11 mouse cellular contexts compared by ENCODE assay signal in the genomic region with DNA sequence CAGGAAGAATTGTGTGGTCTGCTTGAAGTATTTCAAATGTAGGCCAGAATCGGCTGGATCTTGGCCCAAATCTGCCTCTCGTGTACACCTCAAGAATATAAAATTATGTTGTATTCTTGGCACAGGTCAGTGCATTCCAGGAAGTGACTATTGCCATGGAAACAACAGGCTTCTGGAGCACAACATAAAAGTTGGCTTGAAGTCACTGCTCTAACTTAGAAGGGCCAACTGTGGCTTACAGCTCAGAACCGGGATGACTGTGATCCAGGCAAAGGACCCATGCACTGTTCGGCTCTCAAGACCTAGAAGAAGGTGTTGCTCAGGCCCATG. TPM values are rescaled to one million over a fixed set of nuclear protein-coding genes. Genes with fewer than 3 reads are reported as not detected.
DNase-seq lines count a peak whose midpoint lies in the region; ATAC-seq lines count a peak whose summit lies in the region.
"Had no signal": no experiment of that assay in that cellular context is flagged by ENCODE, and none has a peak within 500 bp of the region (broad histone marks: within the 10 kb centered on the region; RNA-seq: fewer than 3 reads in every experiment).

No protein-coding gene starts in this region.

- no peaks in the 10 kb centered on the region for H3K9me3 ChIP-seq in kidney, embryonic 15.5 days (replicated peaks)
- H3K9me3 ChIP-seq in forebrain, embryonic 11.5 days (ENCODE audit: control insufficient read depth, low read length) = no peaks in the 10 kb centered on the region

- no peak overlapping the region for H3K4me3 ChIP-seq in kidney, embryonic 15.5 days (replicated peaks)
- H3K4me3 ChIP-seq in forebrain, embryonic 11.5 days (ENCODE audit: low read depth, low read length) = no peak overlapping the region

- H3K4me1 ChIP-seq in kidney, embryonic 15.5 days = peaks cover 25% of the 10 kb centered on the region
- no peaks in the 10 kb centered on the region; the same call in 1 of the 2 replicates for H3K4me1 ChIP-seq in forebrain, embryonic 11.5 days (replicated peaks; ENCODE audit: control insufficient read depth, insufficient read depth, low read length)

- H3K27me3 ChIP-seq in kidney, embryonic 15.5 days = no peaks in the 10 kb centered on the region
- H3K27me3 ChIP-seq in forebrain, embryonic 11.5 days (ENCODE audit: control insufficient read depth, insufficient read depth, low read length) = no peaks in the 10 kb centered on the region

- ATAC-seq in kidney, embryonic 15.5 days (replicated peaks; ENCODE audit: low FRiP score) = 0 out of 2 replicates have a peak, but pooled peaks have one; percentile 43
- no peak for ATAC-seq in forebrain, embryonic 11.5 days (replicated peaks; ENCODE audit: low FRiP score)
- ATAC-seq: forebrain, embryonic 16.5 days had no signal

- H3K9ac ChIP-seq in kidney, embryonic 15.5 days = no peak overlapping the region
- no peak overlapping the region for H3K9ac ChIP-seq in forebrain, embryonic 11.5 days (ENCODE audit: low read length)

- peak; percentile 23 for DNase-seq in adrenal gland, postnatal 10 days
- no peak for DNase-seq in adrenal gland, adult 8-10 months
- peak; percentile 26 for DNase-seq in left cerebral cortex, postnatal 4 days
- DNase-seq in left cerebral cortex, adult 8-10 months (ENCODE audit: low spot score in 2 of 2) = no peak
- peak; percentile 56 for DNase-seq in Muller cell, postnatal 12 days (ENCODE audit: inconsistent ontology term)
- DNase-seq in forebrain, embryonic 11.5 days (ENCODE audit: low spot score) = no peak
- DNase-seq in left cerebral cortex, postnatal 36 days (ENCODE audit: low spot score in 2 of 2) = no peak

- H3K4me2 ChIP-seq in kidney, embryonic 15.5 days = no peak overlapping the region
- no peak overlapping the region for H3K4me2 ChIP-seq in forebrain, embryonic 11.5 days (ENCODE audit: low read depth, low read length, severe bottlenecking)

- peak overlapping the region; percentile 52 for H3K27ac ChIP-seq in kidney, embryonic 15.5 days
- H3K27ac ChIP-seq in forebrain, embryonic 11.5 days (ENCODE audit: low read depth, low read length) = no peak overlapping the region

- 58% methylated on average over 4 of the region's 4 CpGs for WGBS in kidney, embryonic 15.5 days
- WGBS in forebrain, embryonic 11.5 days = 89% methylated on average over 4 of the region's 4 CpGs

- intact Hi-C loops in left cerebral cortex, postnatal 4 days (cut with DNase I) = no loop called here
- intact Hi-C loops in left cerebral cortex, postnatal 36 days (cut with DNase I) = no loop called here

- peaks cover 52% of the 10 kb centered on the region for H3K36me3 ChIP-seq in kidney, embryonic 15.5 days
- H3K36me3 ChIP-seq in forebrain, embryonic 11.5 days (ENCODE audit: control insufficient read depth, insufficient read depth, low read length) = peaks cover 24% of the 10 kb centered on the region

RNA-seq across cellular contexts. Expression of gene Rpl26, which starts 5.0 kb away (rescaled TPM):
- total RNA-seq in adrenal gland, postnatal 10 days (2021) = 1,000 to 10,000 TPM; 1,288 to 1,295 TPM
- 1,000 to 10,000 TPM; 1,214 to 1,402 (median 1,307) TPM for total RNA-seq in adrenal gland, adult 8-10 months (2022)
- total RNA-seq in left cerebral cortex, postnatal 4 days (2021) = 100 to 1,000 TPM; 866 to 875 TPM
- total RNA-seq in left cerebral cortex, adult 8-10 months (2022) = 100 to 1,000 TPM; 920 to 943 (median 931) TPM
- polyA plus RNA-seq in kidney, embryonic 15.5 days (2015; fragmentation: Nextera tagmentation; extraction: Ambion mirVana) = 1,042 and 1,119 TPM in 2 replicates
- polyA plus RNA-seq in forebrain, embryonic 11.5 days (2014; fragmentation: Nextera tagmentation; extraction: Ambion mirVana) = 825 and 852 TPM in 2 replicates
- total RNA-seq in left cerebral cortex, postnatal 36 days (2021) = 100 to 1,000 TPM; 695 to 749 TPM

RNA-seq across cellular contexts. Expression of gene Rnf222, which starts 18.1 kb away (rescaled TPM):
- under 1 TPM; 0.09 to 0.12 TPM for total RNA-seq in adrenal gland, postnatal 10 days (2021)
- total RNA-seq in adrenal gland, adult 8-10 months (2022) = under 1 TPM in 3 of 4 experiments, not detected in 1; 0.08 to 0.21 (median 0.09) TPM
- not detected for total RNA-seq in left cerebral cortex, postnatal 4 days (2021)
- total RNA-seq in left cerebral cortex, adult 8-10 months (2022) = under 1 TPM in 1 of 4 experiments, not detected in 3; 0.17 TPM
- 0.18 and 0.27 TPM in 2 replicates for polyA plus RNA-seq in kidney, embryonic 15.5 days (2015; fragmentation: Nextera tagmentation; extraction: Ambion mirVana)
- polyA plus RNA-seq in forebrain, embryonic 11.5 days (2014; fragmentation: Nextera tagmentation; extraction: Ambion mirVana) = not detected in 2 replicates
- not detected for total RNA-seq in left cerebral cortex, postnatal 36 days (2021)
- polyA plus RNA-seq: forebrain, embryonic 16.5 days; urinary bladder, adult 2 months had no signal

RNA-seq across cellular contexts. Expression of gene Odf4, which starts 20.5 kb away (rescaled TPM):
- total RNA-seq in adrenal gland, postnatal 10 days (2021) = under 1 TPM; 0.27 to 0.60 TPM
- total RNA-seq in adrenal gland, adult 8-10 months (2022) = 1 to 10 TPM in 1 of 4 experiments, under 1 TPM in 2, not detected in 1; 0.35 to 1.7 (median 0.78) TPM
- 1 to 10 TPM in 1 of 2 experiments, under 1 TPM in 1; 0.72 to 1.7 TPM for total RNA-seq in left cerebral cortex, postnatal 4 days (2021)
- 1 to 10 TPM; 1.1 to 2.2 (median 1.7) TPM for total RNA-seq in left cerebral cortex, adult 8-10 months (2022)
- polyA plus RNA-seq in kidney, embryonic 15.5 days (2015; fragmentation: Nextera tagmentation; extraction: Ambion mirVana) = not detected in 2 replicates
- polyA plus RNA-seq in forebrain, embryonic 11.5 days (2014; fragmentation: Nextera tagmentation; extraction: Ambion mirVana) = not detected in 2 replicates
- total RNA-seq in left cerebral cortex, postnatal 36 days (2021) = under 1 TPM; 0.47 to 0.70 TPM
- total RNA-seq: liver, adult 2 months had no signal
- polyA plus RNA-seq: liver, adult 2 months; urinary bladder, adult 2 months had no signal

RNA-seq across cellular contexts. Expression of gene Ndel1, which starts 34.8 kb away (rescaled TPM):
- total RNA-seq in adrenal gland, postnatal 10 days (2021) = 10 to 100 TPM; 57.2 to 72.8 TPM
- 10 to 100 TPM; 59.5 to 79.4 (median 68.0) TPM for total RNA-seq in adrenal gland, adult 8-10 months (2022)
- 10 to 100 TPM; 75.9 to 81.6 TPM for total RNA-seq in left cerebral cortex, postnatal 4 days (2021)
- total RNA-seq in left cerebral cortex, adult 8-10 months (2022) = 100 to 1,000 TPM in 3 of 4 experiments, 10 to 100 TPM in 1; 95.2 to 113 (median 110) TPM
- 87.3 and 87.5 TPM in 2 replicates for polyA plus RNA-seq in kidney, embryonic 15.5 days (2015; fragmentation: Nextera tagmentation; extraction: Ambion mirVana)
- polyA plus RNA-seq in forebrain, embryonic 11.5 days (2014; fragmentation: Nextera tagmentation; extraction: Ambion mirVana) = 46.9 and 51.2 TPM in 2 replicates
- 100 to 1,000 TPM; 104 to 106 TPM for total RNA-seq in left cerebral cortex, postnatal 36 days (2021)

RNA-seq across cellular contexts. Expression of gene Arhgef15, which starts 50.9 kb away (rescaled TPM):
- total RNA-seq in adrenal gland, postnatal 10 days (2021) = 10 to 100 TPM; 25.4 to 35.9 TPM
- total RNA-seq in adrenal gland, adult 8-10 months (2022) = 10 to 100 TPM; 15.5 to 32.7 (median 24.5) TPM
- 10 to 100 TPM; 17.6 to 19.9 TPM for total RNA-seq in left cerebral cortex, postnatal 4 days (2021)
- 10 to 100 TPM; 35.5 to 40.0 (median 38.3) TPM for total RNA-seq in left cerebral cortex, adult 8-10 months (2022)
- polyA plus RNA-seq in kidney, embryonic 15.5 days (2015; fragmentation: Nextera tagmentation; extraction: Ambion mirVana) = 15.8 and 19.6 TPM in 2 replicates
- polyA plus RNA-seq in forebrain, embryonic 11.5 days (2014; fragmentation: Nextera tagmentation; extraction: Ambion mirVana) = 5.2 and 6.1 TPM in 2 replicates
- 10 to 100 TPM; 16.5 to 26.9 TPM for total RNA-seq in left cerebral cortex, postnatal 36 days (2021)

Comparison
In these comparisons a context has a peak if more than half of its experiments do, and no peak if none do; other contexts are left out.
1. DNase-seq: peak in adrenal gland, postnatal 10 days (single experiment), left cerebral cortex, postnatal 4 days (single experiment) and Muller cell, postnatal 12 days (single experiment); none in adrenal gland, adult 8-10 months (single experiment), left cerebral cortex, adult 8-10 months (0 of 2), forebrain, embryonic 11.5 days (single experiment) and left cerebral cortex, postnatal 36 days (0 of 2).